Mouse (Mus musculus) MEL (cell line): ENCODE results near the gene Sinhcaf. TPM values are rescaled to one million over a fixed set of nuclear protein-coding genes. Genes with fewer than 3 reads are reported as not detected.

ENCODE experiments used
- DNase-seq: peaks from one replicate; pipeline ENCODE4 v3.0.0; 2011; ENCODE audit warnings: low read depth, low spot score
- H3K27ac ChIP-seq: 2 replicates; pipeline ENCODE4 v1.5.1; 2012; ENCODE audit warnings: low read depth, mild to moderate bottlenecking, control low read depth, low read length, moderate library complexity; ENCODE audit not compliant: control insufficient read depth
- H3K27me3 ChIP-seq, 2 experiments: fragments of 150-350 bp in 1 of 2; sonication (generic) in 1 of 2; 2 replicates each; pipeline ENCODE4 v1.6.1; 2012; ENCODE audit warnings: low read length in 2 of 2, mild to moderate bottlenecking in 2 of 2, improper control_type of control experiment in 1 of 2, moderate library complexity in 1 of 2; ENCODE audit not compliant: insufficient read depth in 2 of 2, control insufficient read depth in 1 of 2
- H3K36me3 ChIP-seq, 2 experiments: 2 replicates each; pipeline ENCODE4 v1.6.1; 2012 to 2014; ENCODE audit warnings: low read length in 2 of 2, improper control_type of control experiment in 1 of 2, inconsistent platforms in 1 of 2, mild to moderate bottlenecking in 1 of 2; ENCODE audit not compliant: insufficient read depth in 2 of 2, control insufficient read depth in 1 of 2
- H3K4me1 ChIP-seq, 2 experiments: fragments of 150-350 bp in 1 of 2; sonication (generic) in 1 of 2; 2 replicates each; pipeline ENCODE4 v1.6.1; 2012; ENCODE audit warnings: low read length in 2 of 2, improper control_type of control experiment in 1 of 2, mild to moderate bottlenecking in 1 of 2; ENCODE audit not compliant: insufficient read depth in 2 of 2, control insufficient read depth in 1 of 2
- H3K4me3 ChIP-seq, 2 experiments: fragments of 150-350 bp in 1 of 2; sonication (generic) in 1 of 2; 2 replicates each; pipeline ENCODE4 v1.5.1; 2012; ENCODE audit warnings: low read depth in 2 of 2, low read length in 2 of 2, mild to moderate bottlenecking in 2 of 2, moderate library complexity in 2 of 2, control low read depth in 1 of 2, improper control_type of control experiment in 1 of 2; ENCODE audit not compliant: control insufficient read depth in 1 of 2, insufficient read depth in 1 of 2
- H3K79me2 ChIP-seq: 2 replicates; pipeline ENCODE4 v1.6.1; 2012; ENCODE audit warnings: mild to moderate bottlenecking, low read length, moderate library complexity; ENCODE audit not compliant: control insufficient read depth, poor library complexity, insufficient read depth
- H3K9ac ChIP-seq: 2 replicates; pipeline ENCODE4 v1.6.1; 2012; ENCODE audit warnings: low read depth, mild to moderate bottlenecking, control low read depth, low read length, moderate library complexity; ENCODE audit not compliant: control insufficient read depth, poor library complexity, severe bottlenecking
- H3K9me3 ChIP-seq: fragments of 150-350 bp; sonication (generic); replicated peaks from 2 replicates; pipeline ENCODE4 v1.6.1; 2012; ENCODE audit warnings: mild to moderate bottlenecking, low read length, improper control_type of control experiment, moderate library complexity; ENCODE audit not compliant: insufficient read depth
- CHD1 ChIP-seq: IDR thresholded peaks from 2 replicates; pipeline ENCODE4 v1.6.1; 2012; ENCODE audit warnings: low read depth, mild to moderate bottlenecking, inconsistent platforms, low read length, improper control_type of control experiment
- CTCF ChIP-seq, 3 experiments: IDR thresholded peaks in 2 of 3; conservative IDR thresholded peaks in 1 of 3; 2 replicates each; pipeline ENCODE4 v1.5.1; 2011 to 2012; ENCODE audit warnings: low read length in 3 of 3, low read depth in 2 of 3, mild to moderate bottlenecking in 2 of 3, improper control_type of control experiment in 1 of 3, inconsistent platforms in 1 of 3, mixed read lengths in 1 of 3, moderate library complexity in 1 of 3; ENCODE audit not compliant: control insufficient read depth in 1 of 3, insufficient read depth in 1 of 3, poor library complexity in 1 of 3, severe bottlenecking in 1 of 3
- ETS1 ChIP-seq: IDR thresholded peaks from 2 replicates; pipeline ENCODE4 v1.6.1; 2012; ENCODE audit warnings: low read depth, mild to moderate bottlenecking, inconsistent platforms, low read length, improper control_type of control experiment, moderate library complexity
- HCFC1 ChIP-seq: IDR thresholded peaks from 2 replicates; pipeline ENCODE4 v1.6.1; 2012; ENCODE audit warnings: low read depth, mild to moderate bottlenecking, inconsistent platforms, low read length, improper control_type of control experiment, moderate library complexity
- JUND ChIP-seq: IDR thresholded peaks from 2 replicates; pipeline ENCODE4 v1.6.1; 2011; ENCODE audit warnings: low read depth, mild to moderate bottlenecking, improper control_type of control experiment, low read length
- RAD21 ChIP-seq: IDR thresholded peaks from 2 replicates; pipeline ENCODE4 v1.6.1; 2011; ENCODE audit warnings: mild to moderate bottlenecking, low read depth, low read length, improper control_type of control experiment
- SIN3A ChIP-seq: IDR thresholded peaks from 2 replicates; pipeline ENCODE4 v1.6.1; 2012; ENCODE audit warnings: low read length, improper control_type of control experiment, inconsistent platforms
- SMC3 ChIP-seq: IDR thresholded peaks from 2 replicates; pipeline ENCODE4 v1.6.1; 2011; ENCODE audit warnings: low read depth, low read length, improper control_type of control experiment
- TAL1 ChIP-seq: IDR thresholded peaks from 2 replicates; pipeline ENCODE4 v1.6.1; 2012; ENCODE audit warnings: mild to moderate bottlenecking, inconsistent platforms, low read length, moderate library complexity, mixed read lengths
- USF1 ChIP-seq: IDR thresholded peaks from 2 replicates; pipeline ENCODE4 v1.6.1; 2014; ENCODE audit warnings: low read depth, mild to moderate bottlenecking, inconsistent platforms, low read length, improper control_type of control experiment, moderate library complexity
- ZC3H11A ChIP-seq: IDR thresholded peaks from 2 replicates; pipeline ENCODE4 v1.6.1; 2012; ENCODE audit warnings: low read depth, mild to moderate bottlenecking, inconsistent platforms, low read length, improper control_type of control experiment
- polyA plus RNA-seq, 2 experiments: library from polyadenylated mRNA; stranded (reverse) in 1 of 2; unstranded in 1 of 2; fragments of >175 nt in 1 of 2; fragments of >200 nt in 1 of 2; gene quantifications; 2 replicates each; pipeline versions ENCODE4 v1.2.1 to v1.2.4; 2012; ENCODE audit warnings: low replicate concordance in 2 of 2, low read depth in 1 of 2; ENCODE audit not compliant: insufficient read length in 2 of 2, insufficient read depth in 1 of 2, missing spikeins in 1 of 2
- total RNA-seq: library from RNA; depleted of rRNA; stranded (reverse); fragments of 300-350 nt; gene quantifications from 2 replicates; pipeline ENCODE4 v1.2.3, GENCODE M21; 2012

Sinhcaf gene
- total and polyA plus RNA-seq, 3 experiments, result 34.7 to 59.7 (median 54.4) TPM

DNA sequence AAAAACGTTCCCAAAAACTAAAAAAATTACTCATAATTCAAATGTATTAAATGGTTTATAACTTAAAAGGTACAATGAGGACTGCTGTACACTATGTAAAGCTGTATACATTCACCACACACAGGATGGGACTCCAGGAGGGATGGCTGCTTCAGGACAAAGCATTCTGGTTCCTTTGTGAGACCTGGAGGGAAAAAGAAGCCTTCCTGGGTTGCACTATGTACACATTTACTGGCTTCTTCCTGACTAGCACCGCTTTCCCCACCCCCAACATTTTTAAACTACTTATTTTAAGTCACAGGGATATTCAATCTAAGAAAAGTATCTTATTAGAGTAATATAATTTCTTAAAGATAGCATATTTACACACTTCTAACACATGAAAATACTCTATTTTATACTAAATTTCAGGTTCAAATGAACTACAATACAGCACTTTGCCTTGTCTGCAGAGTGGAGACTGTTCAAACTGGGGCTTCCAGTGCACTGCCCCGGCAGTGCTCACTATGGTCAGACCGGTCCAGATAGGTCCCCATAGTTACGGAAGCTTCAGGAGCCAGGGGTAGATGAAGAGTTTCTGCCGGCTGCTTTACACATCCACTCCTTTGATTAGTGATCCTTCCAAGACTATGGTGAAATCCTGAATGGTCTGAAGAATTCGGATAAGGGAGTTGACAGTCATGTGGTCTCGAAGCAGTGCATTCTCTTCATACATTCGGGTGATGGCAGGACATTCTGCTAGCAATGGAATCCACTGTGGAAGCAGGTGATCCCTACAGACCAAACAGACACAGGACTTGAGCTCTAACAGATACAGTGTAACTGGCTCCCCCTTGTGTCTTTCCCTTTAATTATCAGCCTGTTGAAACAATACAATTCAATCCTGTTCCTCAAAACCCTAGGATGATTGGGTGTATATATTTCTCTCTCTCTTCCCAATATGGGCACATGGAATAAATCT is 47.1 kb upstream of the Sinhcaf start:
- TF ChIP-seq SMC3 (peak; percentile 46), RAD21 (peak; percentile 41), USF1 (no peak), CTCF (IDR thresholded peaks at IDR 0.05 in 2 of 3, conservative IDR thresholded peaks at IDR 0.05 in 1 of 3; ENCODE audit: control insufficient read depth in 1 of 3, insufficient read depth in 1 of 3, low read depth in 2 of 3, low read length in 3 of 3, poor library complexity in 1 of 3, severe bottlenecking in 1 of 3) (peak in 2 of 3 experiments; percentile 27 to 59; a peak in 4 of 6 replicates)
- TF ChIP-seq, all 39 proteins: peak for 3
- H3K27ac ChIP-seq, result no peak overlapping the region
- peak; percentile 42 for DNase-seq

DNA sequence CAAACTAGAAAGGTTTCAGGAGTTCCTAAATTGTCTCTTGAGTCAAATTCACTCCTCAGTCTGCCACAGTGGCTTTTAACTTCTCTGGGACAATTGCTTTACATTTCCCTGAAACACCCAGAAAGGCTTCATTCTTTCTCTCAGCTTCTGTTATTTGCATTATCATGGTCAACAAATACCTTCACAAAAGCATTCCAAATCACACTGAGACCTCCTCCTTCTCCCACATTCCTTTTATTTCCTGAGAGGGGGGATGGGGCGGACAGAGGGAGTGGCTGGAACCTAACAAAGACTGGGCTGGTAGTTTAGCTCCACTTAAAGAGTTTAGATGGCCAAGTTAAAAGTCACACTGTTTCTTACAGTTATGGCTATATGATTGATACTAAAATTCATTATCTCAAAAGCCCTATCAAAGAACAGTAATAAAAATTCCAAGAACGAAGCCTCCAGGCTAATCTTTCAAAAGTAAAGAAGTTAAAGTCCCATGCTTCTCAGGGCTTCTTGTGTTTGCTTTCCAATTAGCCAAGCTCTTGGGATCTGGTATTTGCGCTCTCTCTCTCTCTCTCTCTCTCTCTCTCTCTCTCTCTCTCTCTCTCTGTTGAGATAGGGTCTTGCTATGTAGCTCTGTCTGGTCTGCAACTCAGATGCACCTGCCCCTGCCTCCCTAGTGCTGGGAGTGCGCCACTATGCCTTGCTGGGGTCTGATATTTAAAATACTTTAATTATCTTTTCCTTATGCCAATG is 46.3 kb upstream of the Sinhcaf start:
- H3K79me2 ChIP-seq, result no peaks in the 10 kb centered on the region
- TF ChIP-seq TAL1 (no peak), CHD1 (no peak), ETS1 (no peak), SMC3 (no peak), ZC3H11A (no peak), RAD21 (no peak), HCFC1 (no peak), JUND (no peak), SIN3A (no peak)
- H3K36me3 ChIP-seq, result no peaks in the 10 kb centered on the region
- no peak for DNase-seq
- H3K27me3 ChIP-seq, result no peaks in the 10 kb centered on the region
- H3K9me3 ChIP-seq, result no peaks in the 10 kb centered on the region
- H3K9ac ChIP-seq, result no peak overlapping the region
- no peaks in the 10 kb centered on the region for H3K4me1 ChIP-seq
- no peak overlapping the region for H3K27ac ChIP-seq
- H3K4me3 ChIP-seq, result no peak overlapping the region

More for the DNA sequence above, 47.1 kb upstream of the Sinhcaf start:
- H3K79me2 ChIP-seq, result no peaks in the 10 kb centered on the region
- no peaks in the 10 kb centered on the region for H3K36me3 ChIP-seq
- H3K9me3 ChIP-seq, result no peaks in the 10 kb centered on the region
- H3K27me3 ChIP-seq, result no peaks in the 10 kb centered on the region
- no peak overlapping the region for H3K4me3 ChIP-seq
- no peaks in the 10 kb centered on the region for H3K4me1 ChIP-seq
- no peak overlapping the region for H3K9ac ChIP-seq
